Mouse (Mus musculus) cerebellum, adult 2 months (tissue): ENCODE data around the gene Zfhx2. TPM values are rescaled to one million over a fixed set of nuclear protein-coding genes. Genes with fewer than 3 reads are reported as not detected.
"Not testable (repeated sequence)": the region's sequence is repeated elsewhere in the genome, so short reads cannot be mapped to it uniquely, and the experiment has no call there.

Experiments used
- DNase-seq, 2 experiments: peaks; one replicate each; pipeline ENCODE4 v3.0.0; 2021
- H3K27ac ChIP-seq: fragments of 200-500 bp; 2 replicates; pipeline ENCODE4 v1.5.1; 2012; ENCODE audit warnings: low read length, control low read depth, inconsistent platforms; ENCODE audit not compliant: insufficient read depth
- H3K27me3 ChIP-seq: fragments of 200-500 bp; 2 replicates; pipeline ENCODE4 v1.6.1; 2012; ENCODE audit warnings: inconsistent platforms, mild to moderate bottlenecking, low read length, moderate library complexity; ENCODE audit not compliant: control insufficient read depth, insufficient read depth
- H3K4me1 ChIP-seq: fragments of 200-500 bp; 2 replicates; pipeline ENCODE4 v1.6.1; 2011; ENCODE audit warnings: low read length; ENCODE audit not compliant: control insufficient read depth, insufficient read depth
- H3K4me3 ChIP-seq: fragments of 200-500 bp; replicated peaks from 2 replicates; pipeline ENCODE3; 2011; ENCODE audit warnings: mild to moderate bottlenecking, low read depth, low read length, control low read depth; ENCODE audit not compliant: insufficient read depth
- CTCF ChIP-seq: fragments of 200-500 bp; IDR thresholded peaks from 2 replicates; pipeline ENCODE4 v1.5.1; 2011; ENCODE audit warnings: low read depth, mild to moderate bottlenecking, control low read depth, low read length, moderate library complexity, borderline replicate concordance; ENCODE audit not compliant: insufficient read depth
- POLR2A ChIP-seq: fragments of 200-500 bp; IDR thresholded peaks from 2 replicates; pipeline ENCODE4 v1.6.1; 2011; ENCODE audit warnings: low read length, control low read depth, borderline replicate concordance; ENCODE audit not compliant: insufficient read depth
- WGBS: fragments of 180-500 bp; shearing (Covaris S2); methylation state at CpG from one replicate; pipeline ENCODE4 v1.1.7; 2018; 5-methylcytosine and 5-hydroxymethylcytosine counted together
- polyA plus RNA-seq: library from polyadenylated mRNA; depleted of rRNA; stranded (reverse); fragments of >200 nt; gene quantifications from 2 replicates; pipeline ENCODE4 v1.2.3, GENCODE M21; 2012

The Zfhx2 gene
- polyA plus RNA-seq, 1 experiment: 10.7 TPM

DNA sequence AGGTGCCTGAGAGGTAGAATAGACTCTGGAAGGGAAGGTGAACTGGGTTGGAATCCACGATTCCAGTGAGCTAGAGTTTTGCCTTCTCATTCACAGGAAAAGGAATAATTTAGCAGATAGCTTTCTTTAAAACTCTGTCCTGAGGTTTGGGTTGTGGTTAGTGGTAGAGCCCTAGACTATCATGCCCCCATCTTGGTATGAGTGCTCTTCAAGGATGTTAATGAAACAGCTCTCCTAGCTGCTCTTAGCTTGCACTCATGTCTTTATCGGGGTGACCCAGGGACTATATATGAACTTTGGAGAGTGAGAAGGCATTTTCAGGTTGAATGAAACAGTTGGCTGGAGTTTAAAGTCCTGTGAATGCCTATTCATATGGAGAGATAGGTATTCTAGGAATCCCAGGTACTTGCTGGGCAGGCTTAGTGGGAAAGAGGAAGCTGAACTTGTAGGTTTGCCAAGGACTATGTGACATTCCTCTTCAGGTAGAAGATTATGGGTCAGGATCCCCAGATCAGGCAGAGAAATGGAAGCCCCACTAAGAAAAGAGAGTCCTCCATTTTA, 44.1 kb downstream of the Zfhx2 start:
- Histone ChIP-seq H3K4me1 (peaks cover 7% of the 10 kb centered on the region), H3K27ac (no peak overlapping the region), H3K4me3 (no peak overlapping the region), H3K27me3 (no peaks in the 10 kb centered on the region)
- TF ChIP-seq CTCF (no peak), POLR2A (no peak)
- whole genome bisulfite sequencing: 97% methylated on average over 2 of the region's 2 CpGs
- no peak for DNase-seq

GRCm38 (mm10) chr14:55043694-55044093, 48.4 kb downstream of the Zfhx2 start:
- H3K4me1 ChIP-seq, H3K27me3 ChIP-seq, H3K27ac ChIP-seq, DNase-seq, H3K4me3 ChIP-seq: not testable (repeated sequence)
- WGBS: 100% methylated on average over 1 of the region's 2 CpGs

DNA sequence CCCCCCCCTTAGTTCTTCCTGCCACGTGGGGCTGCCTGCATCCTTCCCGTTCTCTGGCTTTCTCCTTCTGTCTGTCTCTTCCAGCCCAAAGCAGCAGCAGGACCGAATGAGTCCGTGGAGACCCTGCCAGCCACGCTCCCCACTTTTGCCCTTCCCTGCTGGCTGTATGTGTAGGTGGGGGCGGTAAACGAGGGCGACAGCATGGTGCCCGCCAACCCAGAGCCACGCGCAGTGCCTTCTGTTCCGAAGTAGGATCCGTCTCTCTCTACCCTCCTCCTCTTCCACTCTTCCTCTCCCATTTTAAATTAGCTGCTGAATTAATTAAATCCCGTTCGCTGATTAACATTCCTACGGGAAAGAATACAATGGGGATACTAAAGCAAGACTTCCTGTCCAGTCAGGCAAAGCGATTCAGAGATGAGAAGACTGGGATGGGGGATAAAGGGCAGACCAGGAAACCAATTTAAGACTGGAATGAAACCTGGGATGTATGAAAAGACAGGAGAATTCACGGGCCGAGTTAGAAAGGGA, 59.4 kb downstream of the Zfhx2 start:
- DNase-seq: peak in 1 of 2 experiments; percentile 20
- Histone ChIP-seq H3K27ac (no peak overlapping the region), H3K4me3 (no peak overlapping the region), H3K4me1 (peaks cover 22% of the 10 kb centered on the region; the same call in 1 of the 2 replicates), H3K27me3 (no peaks in the 10 kb centered on the region)
- 21% methylated on average over 19 of the region's 19 CpGs for WGBS
- TF ChIP-seq CTCF (no peak), POLR2A (no peak)

DNA sequence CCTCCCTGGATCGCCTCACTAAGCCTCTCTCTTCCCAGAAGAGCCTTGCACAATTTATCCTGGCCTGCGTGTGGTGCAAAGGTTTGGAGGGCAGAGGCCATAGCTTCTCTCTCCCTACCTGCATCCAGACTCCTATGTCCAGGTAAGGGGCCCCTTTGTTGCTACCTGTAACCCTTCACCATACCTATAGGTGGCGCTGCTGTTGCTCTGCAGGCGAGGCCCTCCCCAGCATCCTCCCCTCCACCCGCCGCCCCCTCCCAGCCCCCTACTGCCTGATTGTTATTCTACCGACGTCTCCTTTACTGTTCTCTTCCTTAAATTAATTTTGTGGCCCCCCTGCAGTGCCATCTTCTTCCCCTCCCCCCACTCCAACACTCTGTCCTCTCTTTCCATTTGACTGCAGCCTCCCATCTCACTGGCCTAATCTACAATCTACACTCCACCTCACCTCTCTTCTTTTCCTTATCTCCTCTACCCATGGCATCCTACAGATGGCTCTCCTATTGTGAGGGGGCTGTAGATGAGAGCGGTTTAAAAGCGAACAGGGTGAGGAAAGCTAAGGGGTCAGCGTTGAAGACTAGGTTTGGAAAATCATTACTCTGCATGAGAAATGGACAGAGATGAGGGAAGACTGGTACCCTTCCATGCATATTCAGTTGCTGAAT, 63.0 kb downstream of the Zfhx2 start:
- TF ChIP-seq POLR2A: no peak
- peak; percentile 65 for TF ChIP-seq CTCF
- 15% methylated on average over 11 of the region's 11 CpGs for WGBS
- Histone ChIP-seq H3K27ac (no peak overlapping the region; the same call in 1 of the 2 replicates), H3K27me3 (no peaks in the 10 kb centered on the region), H3K4me3 (no peak overlapping the region), H3K4me1 (peaks cover 29% of the 10 kb centered on the region; the same call in 1 of the 2 replicates)
- DNase-seq: peak; percentile 59 to 63

GRCm38 (mm10) chr14:55028333-55028835, 63.7 kb downstream of the Zfhx2 start:
- no peak for TF ChIP-seq CTCF
- no peak for TF ChIP-seq POLR2A
- H3K27ac ChIP-seq: no peak overlapping the region
- no peaks in the 10 kb centered on the region for H3K27me3 ChIP-seq
- WGBS: 37% methylated on average over 5 of the region's 5 CpGs
- H3K4me3 ChIP-seq: no peak overlapping the region
- H3K4me1 ChIP-seq: peaks cover 28% of the 10 kb centered on the region; the same call in 1 of the 2 replicates
- no peak for DNase-seq

- no peak for TF ChIP-seq POLR2A
- peak; percentile 68 for TF ChIP-seq CTCF
- 10% methylated on average over 6 of the region's 6 CpGs for WGBS
- peak; percentile 60 to 67 for DNase-seq
These were observed 64.5 kb downstream of the Zfhx2 start for GRCm38 (mm10) chr14:55027653-55028052.

GRCm38 (mm10) chr14:55027251-55027650, 64.9 kb downstream of the Zfhx2 start:
- 59% methylated on average over 5 of the region's 5 CpGs for WGBS
- Histone ChIP-seq H3K4me1 (peaks cover 24% of the 10 kb centered on the region; the same call in 1 of the 2 replicates), H3K27ac (no peak overlapping the region), H3K27me3 (no peaks in the 10 kb centered on the region), H3K4me3 (no peak overlapping the region)
- DNase-seq: no peak
- TF ChIP-seq POLR2A (no peak), CTCF (no peak)

More at GRCm38 (mm10) chr14:55027653-55028052, 64.5 kb downstream of the Zfhx2 start:
- H3K27me3 ChIP-seq: no peaks in the 10 kb centered on the region
- no peak overlapping the region for H3K4me3 ChIP-seq
- H3K4me1 ChIP-seq: peaks cover 26% of the 10 kb centered on the region; the same call in 1 of the 2 replicates
- H3K27ac ChIP-seq: no peak overlapping the region

DNA sequence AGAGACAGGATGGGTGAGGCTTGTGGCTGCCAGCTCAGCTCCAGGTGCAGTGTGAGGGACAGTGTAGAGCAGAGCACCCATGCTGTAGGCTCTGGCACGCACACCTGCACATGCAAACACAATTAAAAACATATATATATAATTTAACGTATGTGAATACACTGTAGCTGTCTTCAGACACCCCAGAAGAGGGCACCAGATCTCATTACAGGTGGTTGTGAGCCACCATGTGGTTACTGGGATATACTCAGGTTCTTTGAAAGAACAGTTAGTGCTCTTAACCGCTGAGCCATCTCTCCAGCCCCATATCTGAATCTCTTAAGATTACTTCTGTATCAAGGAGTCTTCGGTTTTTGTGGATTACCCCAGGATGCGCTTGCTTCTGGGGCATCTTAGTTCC, 66.6 kb downstream of the Zfhx2 start:
- TF ChIP-seq POLR2A: no peak
- TF ChIP-seq CTCF: no peak
- H3K4me3 ChIP-seq: no peak overlapping the region
- no peak overlapping the region for H3K27ac ChIP-seq
- H3K4me1 ChIP-seq: peaks cover 24% of the 10 kb centered on the region; the same call in 1 of the 2 replicates
- 79% methylated on average over 5 of the region's 5 CpGs for WGBS
- peak in 1 of 2 experiments; percentile 22 for DNase-seq
- H3K27me3 ChIP-seq: no peaks in the 10 kb centered on the region
